Mouse (Mus musculus): Measurements from ENCODE around the gene Ralgps1. TPM values are rescaled to one million over a fixed set of nuclear protein-coding genes. Genes with fewer than 3 reads are reported as not detected.

Ralgps1 gene
- polyA plus RNA-seq, 1 experiment from 2014 or later = 5.0 TPM

- no peak for DNase-seq (ENCODE audit: low spot score)
- H3K27ac ChIP-seq (replicated peaks; ENCODE audit: low read depth, low read length) = no peak overlapping the region
- H3K36me3 ChIP-seq (ENCODE audit: control insufficient read depth, insufficient read depth, low read length) = no peaks in the 10 kb centered on the region
- H3K4me3 ChIP-seq (ENCODE audit: low read depth, low read length) = no peak overlapping the region
- ATAC-seq (ENCODE audit: insufficient number of reproducible peaks, low FRiP score, low TSS enrichment, low read depth) = no peak
- H3K4me2 ChIP-seq (ENCODE audit: low read depth, severe bottlenecking) = no peak overlapping the region
- no peaks in the 10 kb centered on the region for H3K27me3 ChIP-seq (ENCODE audit: control insufficient read depth, insufficient read depth, low read length)
- 50% methylated on average over 6 of the region's 6 CpGs for WGBS
- peaks cover 31% of the 10 kb centered on the region for H3K4me1 ChIP-seq (ENCODE audit: control insufficient read depth, insufficient read depth, low read length)
- no peaks in the 10 kb centered on the region for H3K9me3 ChIP-seq (ENCODE audit: control insufficient read depth, low read length)
- H3K9ac ChIP-seq (ENCODE audit: low read length) = no peak overlapping the region
Measured at GRCm38 (mm10) chr2:33203284-33203683, 168.0 kb downstream of the Ralgps1 start.

- no peak for ATAC-seq (ENCODE audit: insufficient number of reproducible peaks, low FRiP score, low TSS enrichment, low read depth)
- H3K4me2 ChIP-seq (ENCODE audit: low read depth, severe bottlenecking) = no peak overlapping the region
- H3K9ac ChIP-seq (ENCODE audit: low read length) = no peak overlapping the region
- H3K36me3 ChIP-seq (ENCODE audit: control insufficient read depth, insufficient read depth, low read length) = no peaks in the 10 kb centered on the region
- no peak for DNase-seq (ENCODE audit: low spot score)
- no peaks in the 10 kb centered on the region for H3K9me3 ChIP-seq (ENCODE audit: control insufficient read depth, low read length)
- 65% methylated on average over 14 of the region's 14 CpGs for WGBS
- no peaks in the 10 kb centered on the region for H3K27me3 ChIP-seq (ENCODE audit: control insufficient read depth, insufficient read depth, low read length)
- H3K4me3 ChIP-seq (ENCODE audit: low read depth, low read length) = no peak overlapping the region
- peaks cover 14% of the 10 kb centered on the region for H3K4me1 ChIP-seq (ENCODE audit: control insufficient read depth, insufficient read depth, low read length)
- no peak overlapping the region for H3K27ac ChIP-seq (replicated peaks; ENCODE audit: low read depth, low read length)
Measured at GRCm38 (mm10) chr2:33200368-33201068, 170.8 kb downstream of the Ralgps1 start.

DNA sequence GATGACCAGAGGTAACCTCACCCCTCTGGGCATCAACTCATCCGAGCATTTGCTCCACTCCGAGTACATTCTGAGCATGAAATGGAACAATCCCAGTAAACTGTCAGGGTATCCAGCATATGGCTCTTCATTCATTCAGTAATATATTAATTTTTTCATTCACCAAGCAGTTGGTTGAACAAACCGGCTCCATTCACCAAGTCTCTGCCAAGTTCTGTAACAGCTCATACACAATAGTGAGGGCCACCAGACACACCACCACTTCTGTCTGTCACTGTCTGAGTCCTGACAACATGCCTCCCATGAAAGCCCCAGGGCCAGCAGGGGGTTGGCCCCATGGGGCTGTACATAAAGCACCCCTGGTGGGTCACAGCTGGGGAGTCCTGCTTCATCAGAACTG is 181.3 kb downstream of the Ralgps1 start:
- no peak overlapping the region for H3K27ac ChIP-seq (replicated peaks; ENCODE audit: low read depth, low read length)
- H3K4me2 ChIP-seq (ENCODE audit: low read depth, severe bottlenecking) = no peak overlapping the region
- WGBS = 92% methylated on average over 3 of the region's 3 CpGs
- no peaks in the 10 kb centered on the region; the same call in 1 of the 2 replicates for H3K9me3 ChIP-seq (ENCODE audit: control insufficient read depth, low read length)
- no peak for DNase-seq (ENCODE audit: low spot score)
- no peak overlapping the region for H3K9ac ChIP-seq (ENCODE audit: low read length)
- no peak overlapping the region for H3K4me3 ChIP-seq (ENCODE audit: low read depth, low read length)
- no peaks in the 10 kb centered on the region for H3K36me3 ChIP-seq (ENCODE audit: control insufficient read depth, insufficient read depth, low read length)
- no peaks in the 10 kb centered on the region for H3K27me3 ChIP-seq (ENCODE audit: control insufficient read depth, insufficient read depth, low read length)
- ATAC-seq (ENCODE audit: insufficient number of reproducible peaks, low FRiP score, low TSS enrichment, low read depth) = no peak
- H3K4me1 ChIP-seq (ENCODE audit: control insufficient read depth, insufficient read depth, low read length) = no peaks in the 10 kb centered on the region

DNA sequence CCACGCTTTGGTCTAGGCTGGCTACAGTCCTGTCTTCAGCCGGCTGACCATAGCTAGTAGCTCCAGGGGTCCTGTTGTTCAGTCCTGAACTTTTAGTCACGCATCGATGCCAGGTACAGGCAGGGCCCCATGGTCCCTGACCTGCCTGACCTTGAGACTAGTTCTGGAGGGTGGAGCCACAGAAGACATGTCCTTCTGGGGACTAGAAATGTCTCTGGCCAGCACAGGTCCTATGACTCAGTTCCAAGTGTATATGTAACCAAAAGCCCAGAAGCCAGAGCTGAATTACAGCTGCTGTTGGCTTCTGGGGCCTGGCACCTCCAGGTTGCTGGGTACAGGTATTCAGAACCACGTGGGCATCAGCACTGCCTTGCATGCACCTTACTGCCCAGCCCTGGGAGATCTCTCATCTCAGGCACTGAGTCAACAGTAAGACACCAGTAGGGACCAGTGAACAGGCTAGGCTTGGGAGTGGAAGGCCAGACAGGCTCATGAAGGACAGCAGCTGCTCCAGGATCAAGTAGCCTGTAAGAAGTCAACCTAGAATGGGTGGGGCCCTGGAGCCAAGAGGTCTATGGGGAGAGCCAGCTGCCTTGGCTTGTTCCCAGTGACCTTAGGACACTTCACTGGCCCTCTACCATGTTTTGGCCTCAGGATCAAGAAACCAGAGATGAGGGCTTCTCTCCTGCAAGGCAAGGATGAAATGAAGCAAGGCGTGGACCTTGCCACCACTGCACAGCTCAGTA is 182.2 kb downstream of the Ralgps1 start:
- Histone ChIP-seq H3K4me2 (ENCODE audit: low read depth, severe bottlenecking) (no peak overlapping the region), H3K36me3 (ENCODE audit: control insufficient read depth, insufficient read depth, low read length) (no peaks in the 10 kb centered on the region), H3K9ac (ENCODE audit: low read length) (no peak overlapping the region), H3K9me3 (ENCODE audit: control insufficient read depth, low read length) (no peaks in the 10 kb centered on the region; the same call in 1 of the 2 replicates), H3K4me1 (ENCODE audit: control insufficient read depth, insufficient read depth, low read length) (no peaks in the 10 kb centered on the region), H3K27me3 (ENCODE audit: control insufficient read depth, insufficient read depth, low read length) (no peaks in the 10 kb centered on the region), H3K4me3 (ENCODE audit: low read depth, low read length) (no peak overlapping the region), H3K27ac (replicated peaks; ENCODE audit: low read depth, low read length) (no peak overlapping the region)
- DNase-seq (ENCODE audit: low spot score) (no peak), ATAC-seq (ENCODE audit: insufficient number of reproducible peaks, low FRiP score, low TSS enrichment, low read depth) (no peak)
- 84% methylated on average over 6 of the region's 6 CpGs for WGBS

GRCm38 (mm10) chr2:33187874-33188273 is 183.4 kb downstream of the Ralgps1 start:
- H3K9me3 ChIP-seq (ENCODE audit: control insufficient read depth, low read length) = no peaks in the 10 kb centered on the region; the same call in 1 of the 2 replicates
- no peak overlapping the region for H3K4me3 ChIP-seq (ENCODE audit: low read depth, low read length)
- no peaks in the 10 kb centered on the region for H3K4me1 ChIP-seq (ENCODE audit: control insufficient read depth, insufficient read depth, low read length)
- H3K27me3 ChIP-seq (ENCODE audit: control insufficient read depth, insufficient read depth, low read length) = no peaks in the 10 kb centered on the region
- no peaks in the 10 kb centered on the region for H3K36me3 ChIP-seq (ENCODE audit: control insufficient read depth, insufficient read depth, low read length)
- 78% methylated on average over 2 of the region's 2 CpGs for WGBS
- ATAC-seq (ENCODE audit: insufficient number of reproducible peaks, low FRiP score, low TSS enrichment, low read depth) = no peak
- H3K4me2 ChIP-seq (ENCODE audit: low read depth, severe bottlenecking) = no peak overlapping the region
- H3K9ac ChIP-seq (ENCODE audit: low read length) = no peak overlapping the region
- no peak for DNase-seq (ENCODE audit: low spot score)
- H3K27ac ChIP-seq (replicated peaks; ENCODE audit: low read depth, low read length) = no peak overlapping the region

- no peak for ATAC-seq (ENCODE audit: insufficient number of reproducible peaks, low FRiP score, low TSS enrichment, low read depth)
- WGBS = 77% methylated on average over 7 of the region's 7 CpGs
- no peak for DNase-seq (ENCODE audit: low spot score)
- Histone ChIP-seq H3K36me3 (ENCODE audit: control insufficient read depth, insufficient read depth, low read length) (no peaks in the 10 kb centered on the region), H3K4me1 (ENCODE audit: control insufficient read depth, insufficient read depth, low read length) (no peaks in the 10 kb centered on the region), H3K4me3 (ENCODE audit: low read depth, low read length) (no peak overlapping the region), H3K4me2 (ENCODE audit: low read depth, severe bottlenecking) (no peak overlapping the region), H3K27ac (replicated peaks; ENCODE audit: low read depth, low read length) (no peak overlapping the region), H3K9me3 (ENCODE audit: control insufficient read depth, low read length) (no peaks in the 10 kb centered on the region; the same call in 1 of the 2 replicates), H3K27me3 (ENCODE audit: control insufficient read depth, insufficient read depth, low read length) (no peaks in the 10 kb centered on the region), H3K9ac (ENCODE audit: low read length) (no peak overlapping the region)
Measured at GRCm38 (mm10) chr2:33186505-33186904, 184.8 kb downstream of the Ralgps1 start.

DNA sequence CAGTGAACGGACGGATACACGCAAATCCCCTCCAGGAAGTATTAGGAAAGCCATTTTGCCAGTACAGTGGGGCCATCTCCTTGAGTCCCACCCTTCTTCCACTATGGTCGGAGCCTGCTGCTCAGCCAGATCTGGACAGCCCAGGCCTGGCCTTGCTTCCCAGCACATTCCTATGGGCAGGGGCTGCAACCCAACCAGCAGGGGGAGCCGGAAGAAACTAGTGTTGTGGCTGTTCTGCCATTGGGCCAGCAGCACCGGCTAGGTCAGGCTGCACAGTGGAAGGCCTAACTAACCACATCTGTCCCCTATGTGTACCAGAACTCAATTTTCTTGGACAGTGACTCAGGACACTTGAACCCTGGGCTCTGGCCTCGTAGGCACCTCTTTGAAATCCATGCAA is 186.0 kb downstream of the Ralgps1 start:
- 76% methylated on average over 7 of the region's 7 CpGs for WGBS
- no peaks in the 10 kb centered on the region for H3K36me3 ChIP-seq (ENCODE audit: control insufficient read depth, insufficient read depth, low read length)
- H3K9me3 ChIP-seq (ENCODE audit: control insufficient read depth, low read length) = no peaks in the 10 kb centered on the region; the same call in 1 of the 2 replicates
- H3K4me1 ChIP-seq (ENCODE audit: control insufficient read depth, insufficient read depth, low read length) = peaks cover 2% of the 10 kb centered on the region; the same call in 1 of the 2 replicates
- no peak overlapping the region for H3K27ac ChIP-seq (replicated peaks; ENCODE audit: low read depth, low read length)
- no peak overlapping the region for H3K4me2 ChIP-seq (ENCODE audit: low read depth, severe bottlenecking)
- ATAC-seq (ENCODE audit: insufficient number of reproducible peaks, low FRiP score, low TSS enrichment, low read depth) (no peak), DNase-seq (ENCODE audit: low spot score) (peak; percentile 61)
- no peaks in the 10 kb centered on the region for H3K27me3 ChIP-seq (ENCODE audit: control insufficient read depth, insufficient read depth, low read length)
- no peak overlapping the region for H3K9ac ChIP-seq (ENCODE audit: low read length)
- H3K4me3 ChIP-seq (ENCODE audit: low read depth, low read length) = no peak overlapping the region

DNA sequence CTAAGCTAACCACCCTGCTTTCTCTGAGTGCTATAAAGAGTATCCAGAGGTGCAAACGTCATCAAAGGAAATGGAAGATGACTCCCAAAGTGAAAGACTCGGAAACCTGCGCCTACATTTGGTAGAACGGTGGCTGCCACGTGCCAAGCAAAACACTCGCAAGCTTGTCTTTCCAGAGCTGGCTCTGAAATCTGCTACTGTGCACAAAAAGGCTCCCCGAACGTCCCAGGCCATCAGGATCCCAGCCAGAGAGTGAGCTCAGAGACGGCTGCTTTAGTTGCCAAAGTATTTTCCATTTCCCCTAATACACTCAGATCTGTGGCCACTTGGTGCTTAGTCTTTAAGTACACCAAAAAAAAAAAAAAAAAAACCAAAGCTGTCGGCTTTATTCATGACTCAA is 186.6 kb downstream of the Ralgps1 start:
- ATAC-seq (ENCODE audit: insufficient number of reproducible peaks, low FRiP score, low TSS enrichment, low read depth) = no peak
- Histone ChIP-seq H3K9me3 (ENCODE audit: control insufficient read depth, low read length) (no peaks in the 10 kb centered on the region; the same call in 1 of the 2 replicates), H3K36me3 (ENCODE audit: control insufficient read depth, insufficient read depth, low read length) (no peaks in the 10 kb centered on the region), H3K27ac (replicated peaks; ENCODE audit: low read depth, low read length) (no peak overlapping the region), H3K4me2 (ENCODE audit: low read depth, severe bottlenecking) (no peak overlapping the region), H3K4me1 (ENCODE audit: control insufficient read depth, insufficient read depth, low read length) (peaks cover 8% of the 10 kb centered on the region), H3K9ac (ENCODE audit: low read length) (no peak overlapping the region), H3K27me3 (ENCODE audit: control insufficient read depth, insufficient read depth, low read length) (no peaks in the 10 kb centered on the region), H3K4me3 (ENCODE audit: low read depth, low read length) (no peak overlapping the region)
- no peak for DNase-seq (ENCODE audit: low spot score)
- 79% methylated on average over 10 of the region's 10 CpGs for WGBS
